ENCODE assay signal across 28 mouse cellular contexts in the genomic region with DNA sequence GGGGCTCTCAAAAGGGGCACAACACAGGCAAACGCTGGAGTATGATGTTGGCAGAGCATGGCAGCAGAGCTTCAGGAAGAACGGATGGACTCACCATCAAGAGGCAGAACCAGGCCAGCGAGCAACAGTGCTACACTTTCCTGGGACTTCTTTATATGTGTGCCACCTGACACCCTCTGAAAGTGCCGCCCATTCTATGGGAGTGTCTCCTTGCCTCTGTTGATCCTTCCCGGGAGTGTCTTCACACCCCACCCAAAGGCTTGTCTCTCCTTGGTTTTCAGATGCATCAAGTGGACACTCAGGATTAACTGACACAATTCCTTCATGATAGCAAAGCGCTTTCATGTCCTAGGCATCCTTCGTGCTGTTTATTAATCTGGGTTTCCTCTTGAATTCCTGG. TPM values are rescaled to one million over a fixed set of nuclear protein-coding genes. Genes with fewer than 3 reads are reported as not detected.
DNase-seq lines count a peak whose midpoint lies in the region; ATAC-seq and TF ChIP-seq lines count a peak whose summit lies in the region.
"Had no signal": no experiment of that assay in that cellular context is flagged by ENCODE, and none has a peak within 500 bp of the region (broad histone marks: within the 10 kb centered on the region; RNA-seq: fewer than 3 reads in every experiment).

No protein-coding gene starts in this region.

- H3K4me1 ChIP-seq in E14TG2a.4 (replicated peaks; ENCODE audit: low read depth, low read length), result peaks cover 39% of the 10 kb centered on the region
- no peaks in the 10 kb centered on the region for H3K4me1 ChIP-seq in hindbrain, embryonic 12.5 days
- H3K4me1 ChIP-seq: forebrain, embryonic 10.5 days; forebrain, embryonic 12.5 days had no signal

- no peaks in the 10 kb centered on the region for H3K36me3 ChIP-seq in E14TG2a.4 (ENCODE audit: insufficient read depth, low read length)
- H3K36me3 ChIP-seq in hindbrain, embryonic 12.5 days, result no peaks in the 10 kb centered on the region
- H3K36me3 ChIP-seq: embryonic facial prominence, embryonic 13.5 days; embryonic facial prominence, embryonic 15.5 days; forebrain, embryonic 10.5 days; forebrain, embryonic 12.5 days; G1E had no signal

- no peak overlapping the region for H3K27ac ChIP-seq in hindbrain, embryonic 12.5 days
- H3K27ac ChIP-seq: embryonic facial prominence, embryonic 13.5 days; embryonic facial prominence, embryonic 15.5 days; forebrain, embryonic 10.5 days; forebrain, embryonic 12.5 days had no signal

- no peak for ATAC-seq in hindbrain, embryonic 12.5 days (ENCODE audit: low FRiP score)
- ATAC-seq: activated CD4-positive, CD25-positive, alpha-beta regulatory T cell, adult 4 months; CD4-positive, CD25-positive, alpha-beta regulatory T cell, adult 4 months; forebrain, embryonic 14.5 days; forebrain, embryonic 16.5 days; Patski had no signal

- 85% methylated on average over 7 of the region's 7 CpGs for WGBS in hindbrain, embryonic 12.5 days

- no peaks in the 10 kb centered on the region for H3K9me3 ChIP-seq in E14TG2a.4 (ENCODE audit: low read length)
- no peaks in the 10 kb centered on the region for H3K9me3 ChIP-seq in hindbrain, embryonic 12.5 days (replicated peaks)
- H3K9me3 ChIP-seq: embryonic facial prominence, embryonic 13.5 days; embryonic facial prominence, embryonic 15.5 days; forebrain, embryonic 10.5 days; forebrain, embryonic 12.5 days; G1E had no signal

- DNase-seq in ES-CJ7 (ENCODE audit: low read depth, low spot score), result peak; percentile 81
- peak; percentile 80 for DNase-seq in R1 (ENCODE audit: low read depth, low spot score)
- DNase-seq in urinary bladder, postnatal 10 days (ENCODE audit: low spot score), result no peak
- no peak for DNase-seq in adrenal gland, adult 8-10 months
- DNase-seq: adrenal gland, postnatal 10 days; adrenal gland, postnatal 25 days; B cell, adult 2 months; cerebellum, adult 11 months; cerebellum, adult 18-20 months; cerebellum, adult 8-10 months; cerebellum, adult 9-11 months; cerebellum, postnatal 14 days; cerebellum, postnatal 36 days; embryo, embryonic 11 days had no signal

- TF ChIP-seq CTCF in E14TG2a.4 (conservative IDR thresholded peaks at IDR 0.05; ENCODE audit: low read length), result no peak

- H3K27me3 ChIP-seq in E14TG2a.4 (ENCODE audit: insufficient read depth, low read length), result no peaks in the 10 kb centered on the region
- H3K27me3 ChIP-seq in hindbrain, embryonic 12.5 days, result no peaks in the 10 kb centered on the region
- H3K27me3 ChIP-seq: CH12.LX; embryonic facial prominence, embryonic 13.5 days; embryonic facial prominence, embryonic 15.5 days; forebrain, embryonic 12.5 days; Patski had no signal

- H3K4me2 ChIP-seq in hindbrain, embryonic 12.5 days (replicated peaks), result no peak overlapping the region
- H3K4me2 ChIP-seq: embryonic facial prominence, embryonic 13.5 days; embryonic facial prominence, embryonic 15.5 days; forebrain, embryonic 12.5 days had no signal

- peak overlapping the region; percentile 60 for H3K4me3 ChIP-seq in E14TG2a.4 (replicated peaks; ENCODE audit: low read length)
- no peak overlapping the region for H3K4me3 ChIP-seq in hindbrain, embryonic 12.5 days
- H3K4me3 ChIP-seq: embryonic facial prominence, embryonic 13.5 days; embryonic facial prominence, embryonic 15.5 days; erythroblast, embryonic 14.5 days; forebrain, embryonic 10.5 days; forebrain, embryonic 12.5 days had no signal

- no peak overlapping the region for H3K9ac ChIP-seq in hindbrain, embryonic 12.5 days
- H3K9ac ChIP-seq: embryonic facial prominence, embryonic 13.5 days; embryonic facial prominence, embryonic 15.5 days; forebrain, embryonic 12.5 days had no signal

RNA-seq across cellular contexts. Expression of a gene that starts 25.4 kb away (rescaled TPM):
- polyA plus RNA-seq in hindbrain, embryonic 12.5 days (2016; fragmentation: Nextera tagmentation; extraction: Ambion mirVana), result 1.2 and 1.9 TPM in 2 replicates
- total RNA-seq in adrenal gland, adult 8-10 months (2022), result 100 to 1,000 TPM in 2 of 4 experiments, 10 to 100 TPM in 2; 83.7 to 130 (median 96.0) TPM
- polyA plus RNA-seq: G1E had no signal

RNA-seq across cellular contexts. Expression of a gene that starts 44.8 kb away (rescaled TPM):
- 132 and 149 TPM in 2 replicates for polyA plus RNA-seq in hindbrain, embryonic 12.5 days (2016; fragmentation: Nextera tagmentation; extraction: Ambion mirVana)
- total RNA-seq in adrenal gland, adult 8-10 months (2022), result 10 to 100 TPM; 52.6 to 72.0 (median 55.3) TPM

Comparison
In these comparisons a context has a peak if more than half of its experiments do, and no peak if none do; other contexts are left out.
1. DNase-seq: peak in ES-CJ7 (single experiment) and R1 (single experiment); none in urinary bladder, postnatal 10 days (single experiment) and adrenal gland, adult 8-10 months (single experiment).